Mouse (Mus musculus) lung, embryonic 16.5 days (tissue): ENCODE results near the gene Prr7. TPM values are rescaled to one million over a fixed set of nuclear protein-coding genes. Genes with fewer than 3 reads are reported as not detected.
A peak's percentile ranks its signal among the peaks of the same experiment; 100 is the strongest.

Experiments
- ATAC-seq: fragments of 200-750 bp; cut with Nextera tagmentation; 2 replicates; pipeline ENCODE4 v1.8.0; 2017; ENCODE audit warnings: low read depth, mild to moderate bottlenecking, moderate library complexity
- H3K27ac ChIP-seq: fragments of 300-500 bp; sonication (generic); 2 replicates; pipeline ENCODE4 v1.5.1; 2014; ENCODE audit warnings: mild to moderate bottlenecking, control low read depth, low read length
- H3K27me3 ChIP-seq: fragments of 300-500 bp; sonication (generic); 2 replicates; pipeline ENCODE4 v1.6.1; 2014; ENCODE audit warnings: low read depth, low read length, mixed read lengths; ENCODE audit not compliant: control insufficient read depth, insufficient read depth
- H3K36me3 ChIP-seq: fragments of 300-500 bp; sonication (generic); 2 replicates; pipeline ENCODE4 v1.6.1; 2014; ENCODE audit warnings: low read length; ENCODE audit not compliant: control insufficient read depth, insufficient read depth
- H3K4me1 ChIP-seq: fragments of 300-500 bp; sonication (generic); replicated peaks from 2 replicates; pipeline ENCODE4 v1.6.1; 2014; ENCODE audit warnings: low read length, mixed read lengths; ENCODE audit not compliant: control insufficient read depth, insufficient read depth
- H3K4me2 ChIP-seq: fragments of 300-500 bp; sonication (generic); 2 replicates; pipeline ENCODE4 v1.6.1; 2014; ENCODE audit warnings: low read depth, low read length, control low read depth
- H3K4me3 ChIP-seq: fragments of 300-500 bp; sonication (generic); 2 replicates; pipeline ENCODE4 v1.5.1; 2014; ENCODE audit warnings: mild to moderate bottlenecking, low read length, control low read depth
- H3K9ac ChIP-seq: fragments of 300-500 bp; sonication (generic); 2 replicates; pipeline ENCODE4 v1.6.1; 2014; ENCODE audit warnings: low read length, control low read depth
- H3K9me3 ChIP-seq: fragments of 300-500 bp; sonication (generic); 2 replicates; pipeline ENCODE4 v1.6.1; 2016; ENCODE audit warnings: low read length; ENCODE audit not compliant: control insufficient read depth
- WGBS: fragments of 180-500 bp; shearing (Covaris S2); extraction: QIAGEN DNeasy Blood & Tissue Kit; methylation state at CpG from one replicate; pipeline ENCODE4 v1.1.7; 2014; 5-methylcytosine and 5-hydroxymethylcytosine counted together
- polyA plus RNA-seq: library from polyadenylated mRNA; unstranded; fragments of >200 nt; fragmentation: Nextera tagmentation; extraction: Ambion mirVana; gene quantifications from 2 replicates; pipeline ENCODE4 v1.2.1, GENCODE M21; 2015

The Prr7 gene
- polyA plus RNA-seq, 1 experiment from 2014 or later = 0.46 TPM

DNA sequence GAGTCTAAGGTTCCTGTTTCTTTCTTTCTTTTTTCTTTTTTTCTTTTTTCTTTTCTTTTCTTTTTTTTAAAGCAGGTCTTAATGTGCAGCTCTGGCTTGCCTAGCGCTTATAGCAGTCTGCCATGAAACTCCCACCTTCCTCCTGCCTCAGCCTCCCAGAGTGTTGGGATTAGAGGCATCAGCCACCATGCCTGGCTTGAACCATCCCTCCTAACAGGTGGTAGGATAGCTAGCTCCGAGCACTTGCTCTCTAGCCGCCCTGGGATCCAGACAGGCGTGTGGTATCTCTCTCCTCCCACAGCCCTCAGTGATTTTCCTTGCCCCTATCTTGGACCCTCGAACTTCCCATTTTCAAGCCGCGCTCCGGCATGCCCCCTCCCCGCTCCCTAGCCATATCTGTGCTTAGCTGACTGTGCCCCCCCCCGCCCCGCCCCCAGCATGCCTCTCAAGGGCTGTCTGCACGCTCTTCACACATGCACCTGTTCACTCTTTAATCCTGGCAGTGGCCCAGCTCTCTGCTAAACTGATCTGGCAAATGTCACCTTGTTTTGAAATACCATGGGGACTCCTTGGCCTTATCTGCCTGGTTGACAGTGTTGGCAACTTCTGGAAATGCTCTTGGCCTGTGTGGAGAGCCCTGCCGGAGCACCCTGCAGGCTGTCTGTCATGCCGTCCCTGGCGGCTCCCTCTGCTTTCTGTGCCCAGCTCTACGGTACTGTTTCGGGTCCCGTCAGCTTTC lies 31.0 kb downstream of the Prr7 start:
- Histone ChIP-seq H3K27me3 (peaks cover 7% of the 10 kb centered on the region; the same call in 1 of the 2 replicates), H3K4me2 (no peak overlapping the region)
- 15% methylated on average over 18 of the region's 18 CpGs for WGBS

DNA sequence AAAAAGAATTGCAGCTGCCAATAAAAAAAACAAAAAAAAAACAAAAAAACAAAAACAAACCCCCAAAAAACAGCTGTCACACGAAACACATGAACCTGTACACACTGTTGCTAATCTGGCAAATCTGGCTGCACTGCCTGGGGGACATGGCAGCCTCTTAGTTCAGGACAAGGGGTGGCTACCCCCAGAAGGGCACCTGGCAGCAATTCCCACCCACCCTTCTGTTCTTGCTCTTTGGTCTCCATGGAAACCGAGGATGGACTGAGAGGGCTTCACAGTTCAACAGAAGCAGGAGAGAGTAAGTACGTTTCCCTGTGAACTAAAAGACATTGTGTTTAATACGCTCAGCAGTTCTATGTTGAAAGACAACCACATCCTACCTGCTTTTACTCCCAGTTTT lies 31.6 kb downstream of the Prr7 start:
- 35% methylated on average over 4 of the region's 4 CpGs for WGBS
- Histone ChIP-seq H3K27me3 (peaks cover 7% of the 10 kb centered on the region; the same call in 1 of the 2 replicates), H3K36me3 (peaks cover 9% of the 10 kb centered on the region), H3K4me3 (no peak overlapping the region), H3K27ac (no peak overlapping the region), H3K4me1 (peaks cover 12% of the 10 kb centered on the region), H3K4me2 (no peak overlapping the region), H3K9ac (no peak overlapping the region), H3K9me3 (no peaks in the 10 kb centered on the region)
- no peak for ATAC-seq

More for the DNA sequence above, 31.0 kb downstream of the Prr7 start:
- H3K4me3 ChIP-seq = no peak overlapping the region
- no peaks in the 10 kb centered on the region for H3K9me3 ChIP-seq
- ATAC-seq = peak; percentile 51
- H3K36me3 ChIP-seq = peaks cover 9% of the 10 kb centered on the region
- no peak overlapping the region for H3K9ac ChIP-seq
- no peak overlapping the region for H3K27ac ChIP-seq
- H3K4me1 ChIP-seq = peaks cover 12% of the 10 kb centered on the region

DNA sequence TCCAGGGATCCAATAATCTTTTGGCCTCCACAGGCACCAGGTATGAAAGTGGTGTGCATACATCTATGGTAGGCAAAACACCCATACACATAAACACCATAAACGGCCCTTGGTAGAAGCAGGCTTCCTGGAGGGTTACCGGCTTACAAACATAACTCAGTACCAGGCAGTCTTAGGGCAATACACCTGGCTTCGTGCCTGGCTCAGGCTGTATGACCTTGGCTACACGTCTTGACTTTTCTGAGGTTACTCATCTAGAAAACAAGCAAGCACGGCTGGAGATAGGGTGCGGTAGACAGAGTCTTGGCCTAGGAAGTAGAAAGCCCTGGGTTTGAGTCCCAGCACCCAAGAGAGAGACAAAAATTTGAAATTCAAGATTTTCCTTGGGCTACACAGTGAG lies 32.6 kb downstream of the Prr7 start:
- Histone ChIP-seq H3K4me2 (no peak overlapping the region), H3K27me3 (peaks cover 7% of the 10 kb centered on the region; the same call in 1 of the 2 replicates), H3K36me3 (peaks cover 9% of the 10 kb centered on the region), H3K4me1 (peaks cover 12% of the 10 kb centered on the region), H3K9ac (no peak overlapping the region), H3K27ac (no peak overlapping the region), H3K4me3 (no peak overlapping the region), H3K9me3 (no peaks in the 10 kb centered on the region)
- 83% methylated on average over 6 of the region's 6 CpGs for WGBS
- no peak for ATAC-seq

DNA sequence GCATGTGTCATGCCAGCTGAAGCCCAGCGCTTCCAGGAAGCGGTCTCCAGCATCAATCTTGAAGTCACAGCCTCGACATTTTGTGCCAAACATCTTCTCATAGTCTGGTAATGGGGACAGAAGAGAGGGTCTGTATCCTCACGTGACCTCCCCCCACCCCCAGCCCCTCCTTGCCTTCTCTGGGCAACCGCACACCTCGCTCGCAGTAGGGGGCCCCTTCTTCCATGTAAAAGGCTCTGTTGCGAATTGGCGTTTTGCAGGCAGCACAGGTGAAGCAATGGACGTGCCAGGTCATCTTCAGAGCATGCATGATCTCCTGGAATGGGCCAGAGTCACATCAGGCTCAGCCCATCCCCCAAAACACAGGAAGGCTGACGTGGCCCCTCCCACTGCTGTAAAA lies 34.8 kb downstream of the Prr7 start:
- peaks cover 12% of the 10 kb centered on the region for H3K4me1 ChIP-seq
- H3K27me3 ChIP-seq = peaks cover 3% of the 10 kb centered on the region; the same call in 1 of the 2 replicates
- WGBS = 65% methylated on average over 11 of the region's 11 CpGs
- H3K9ac ChIP-seq = no peak overlapping the region
- no peak for ATAC-seq
- H3K4me3 ChIP-seq = no peak overlapping the region
- H3K4me2 ChIP-seq = no peak overlapping the region
- H3K36me3 ChIP-seq = peaks cover 16% of the 10 kb centered on the region
- no peak overlapping the region for H3K27ac ChIP-seq
- no peaks in the 10 kb centered on the region for H3K9me3 ChIP-seq

DNA sequence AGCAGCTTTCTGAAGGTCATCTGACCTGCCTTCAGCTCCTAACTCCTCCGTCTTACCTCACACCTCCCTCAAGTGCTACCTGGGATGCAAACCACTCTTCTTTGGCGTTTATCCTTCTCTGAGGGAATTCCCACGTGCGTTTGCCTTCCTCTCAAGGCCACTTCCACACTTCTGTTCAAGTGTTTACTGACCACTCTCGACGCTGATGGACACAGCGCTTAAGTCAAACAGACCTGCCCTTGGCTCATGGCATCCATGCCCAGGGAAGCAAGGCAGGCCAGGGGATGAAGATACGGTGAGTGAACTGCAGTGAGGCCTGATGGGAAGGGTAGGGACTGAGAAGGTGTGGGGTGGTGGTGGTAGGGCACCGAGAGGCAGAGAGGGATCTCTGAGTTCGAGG lies 36.5 kb downstream of the Prr7 start:
- Histone ChIP-seq H3K27ac (no peak overlapping the region), H3K9me3 (no peaks in the 10 kb centered on the region), H3K4me2 (no peak overlapping the region), H3K27me3 (peaks cover 3% of the 10 kb centered on the region; the same call in 1 of the 2 replicates), H3K36me3 (peaks cover 19% of the 10 kb centered on the region), H3K9ac (no peak overlapping the region), H3K4me1 (peaks cover 4% of the 10 kb centered on the region), H3K4me3 (no peak overlapping the region)
- ATAC-seq = peak; percentile 61; the same call in 1 of the 2 replicates
- WGBS = 45% methylated on average over 10 of the region's 10 CpGs

- 88% methylated on average over 8 of the region's 8 CpGs for WGBS
- no peaks in the 10 kb centered on the region for H3K9me3 ChIP-seq
- no peaks in the 10 kb centered on the region for H3K4me1 ChIP-seq
- H3K36me3 ChIP-seq = peaks cover 26% of the 10 kb centered on the region
- H3K9ac ChIP-seq = no peak overlapping the region
- H3K27ac ChIP-seq = no peak overlapping the region
- no peak for ATAC-seq
- H3K4me2 ChIP-seq = no peak overlapping the region
- H3K4me3 ChIP-seq = no peak overlapping the region
- peaks cover 3% of the 10 kb centered on the region; the same call in 1 of the 2 replicates for H3K27me3 ChIP-seq
Observed at GRCm38 (mm10) chr13:55502405-55502804, 38.3 kb downstream of the Prr7 start.

GRCm38 (mm10) chr13:55504390-55504789 lies 40.3 kb downstream of the Prr7 start:
- H3K4me3 ChIP-seq = no peak overlapping the region
- H3K36me3 ChIP-seq = peaks cover 31% of the 10 kb centered on the region
- H3K9ac ChIP-seq = no peak overlapping the region
- no peak for ATAC-seq
- 85% methylated on average over 5 of the region's 5 CpGs for WGBS
- H3K27me3 ChIP-seq = no peaks in the 10 kb centered on the region
- no peak overlapping the region for H3K27ac ChIP-seq
- H3K9me3 ChIP-seq = no peaks in the 10 kb centered on the region
- no peak overlapping the region for H3K4me2 ChIP-seq
- no peaks in the 10 kb centered on the region for H3K4me1 ChIP-seq

DNA sequence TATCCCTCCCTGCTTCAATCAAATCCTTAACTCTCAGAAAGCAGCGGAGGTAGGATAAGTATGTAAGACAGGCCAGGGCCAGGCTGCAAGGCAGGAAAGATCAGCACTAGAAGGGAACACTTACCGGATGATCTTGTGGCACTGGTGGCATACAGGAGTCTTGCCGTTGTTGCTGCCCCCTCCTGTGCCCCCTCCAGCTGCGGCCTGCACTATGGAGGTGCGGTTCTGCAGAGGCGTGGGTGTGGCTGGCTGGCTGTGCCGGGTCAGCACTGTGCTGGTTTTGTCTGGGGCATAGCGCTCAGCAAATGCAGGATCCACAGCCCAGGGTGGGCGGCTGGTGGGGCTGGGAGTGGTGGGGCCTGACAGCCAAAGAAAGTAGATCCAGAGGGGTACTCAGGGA lies 41.7 kb downstream of the Prr7 start:
- H3K27ac ChIP-seq = no peak overlapping the region
- 90% methylated on average over 9 of the region's 9 CpGs for WGBS
- H3K4me3 ChIP-seq = no peak overlapping the region
- no peak overlapping the region for H3K9ac ChIP-seq
- peaks cover 29% of the 10 kb centered on the region for H3K36me3 ChIP-seq
- no peaks in the 10 kb centered on the region for H3K27me3 ChIP-seq
- peaks cover 11% of the 10 kb centered on the region for H3K4me1 ChIP-seq
- H3K9me3 ChIP-seq = no peaks in the 10 kb centered on the region
- no peak overlapping the region for H3K4me2 ChIP-seq
- no peak for ATAC-seq

DNA sequence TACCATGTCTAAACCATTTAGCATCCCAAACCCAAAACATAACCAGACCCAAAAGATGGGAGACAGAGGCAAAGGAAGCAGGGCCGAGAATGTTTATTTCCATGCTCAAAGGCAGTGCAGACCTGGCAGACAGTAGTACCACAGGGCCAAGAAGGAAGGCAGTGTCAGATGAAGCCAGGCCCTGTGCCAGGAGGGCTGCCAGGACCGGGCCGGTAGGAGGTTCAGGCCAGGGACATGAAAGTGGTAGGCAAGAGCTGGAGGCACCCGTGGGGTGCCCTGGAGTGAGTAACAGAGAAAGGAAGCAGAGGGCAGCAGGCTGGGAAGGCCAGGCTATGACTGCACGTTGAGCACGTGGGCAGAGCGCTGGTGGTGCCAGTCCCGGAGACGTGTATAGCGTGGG lies 42.6 kb downstream of the Prr7 start:
- no peak overlapping the region for H3K9ac ChIP-seq
- WGBS = 88% methylated on average over 10 of the region's 10 CpGs
- no peak for ATAC-seq
- no peak overlapping the region for H3K4me3 ChIP-seq
- H3K27me3 ChIP-seq = no peaks in the 10 kb centered on the region
- no peaks in the 10 kb centered on the region for H3K9me3 ChIP-seq
- peaks cover 29% of the 10 kb centered on the region for H3K36me3 ChIP-seq
- no peak overlapping the region for H3K4me2 ChIP-seq
- peaks cover 20% of the 10 kb centered on the region for H3K4me1 ChIP-seq
- H3K27ac ChIP-seq = no peak overlapping the region
